Mouse (Mus musculus) ovary, postnatal 14 days (tissue): ENCODE data around the gene Map3k20.

Experiments used
- DNase-seq: peaks from one replicate; pipeline ENCODE4 v3.0.0; 2022; ENCODE audit warnings: low spot score

Map3k20 gene

DNA sequence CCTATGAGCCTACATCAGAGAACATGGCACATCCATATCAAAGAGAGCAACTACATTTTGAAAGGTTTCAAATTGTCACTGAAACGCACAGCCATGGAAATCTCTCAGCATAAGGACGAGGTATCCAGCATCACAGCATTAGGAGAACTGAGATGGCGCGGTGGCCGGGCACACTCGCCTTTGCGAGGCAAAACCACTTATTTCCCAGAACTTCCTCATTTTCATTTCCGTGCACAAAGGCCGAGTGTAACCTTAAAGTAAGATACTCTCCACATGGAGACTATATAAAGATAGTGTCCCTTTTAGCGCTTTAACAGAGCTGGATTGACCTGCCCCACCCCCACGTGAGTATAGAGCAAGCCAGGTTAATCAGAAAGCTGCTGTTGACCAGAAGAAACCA is 94.0 kb downstream of the Map3k20 start:
- DNase-seq: no peak

GRCm38 (mm10) chr2:72382662-72383061 is 97.2 kb downstream of the Map3k20 start:
- DNase-seq: no peak

GRCm38 (mm10) chr2:72383321-72383720 is 97.9 kb downstream of the Map3k20 start:
- no peak for DNase-seq

GRCm38 (mm10) chr2:72389411-72389810 is 104.0 kb downstream of the Map3k20 start:
- no peak for DNase-seq

- DNase-seq: peak; percentile 81
These were observed 104.5 kb downstream of the Map3k20 start for GRCm38 (mm10) chr2:72389942-72390341.

DNA sequence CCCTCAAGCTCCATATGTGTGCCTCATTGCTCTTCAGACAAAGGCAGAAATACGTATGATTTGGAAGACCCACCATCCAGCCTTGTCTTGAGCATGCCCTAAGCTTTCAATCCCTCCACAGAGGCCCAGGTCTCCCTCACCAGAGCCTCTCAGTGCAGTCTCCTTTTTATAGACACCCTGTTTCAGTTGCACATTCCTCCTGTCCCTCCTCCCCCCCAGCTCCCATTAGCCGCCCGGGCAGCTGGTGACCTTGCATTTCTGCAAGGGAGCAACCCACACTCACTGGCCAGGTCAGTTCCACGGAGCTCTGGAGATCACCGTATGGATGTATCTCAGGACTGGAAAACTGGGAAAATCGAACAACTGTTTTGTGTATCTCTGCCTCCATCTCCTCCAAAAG is 105.0 kb downstream of the Map3k20 start:
- no peak for DNase-seq

DNA sequence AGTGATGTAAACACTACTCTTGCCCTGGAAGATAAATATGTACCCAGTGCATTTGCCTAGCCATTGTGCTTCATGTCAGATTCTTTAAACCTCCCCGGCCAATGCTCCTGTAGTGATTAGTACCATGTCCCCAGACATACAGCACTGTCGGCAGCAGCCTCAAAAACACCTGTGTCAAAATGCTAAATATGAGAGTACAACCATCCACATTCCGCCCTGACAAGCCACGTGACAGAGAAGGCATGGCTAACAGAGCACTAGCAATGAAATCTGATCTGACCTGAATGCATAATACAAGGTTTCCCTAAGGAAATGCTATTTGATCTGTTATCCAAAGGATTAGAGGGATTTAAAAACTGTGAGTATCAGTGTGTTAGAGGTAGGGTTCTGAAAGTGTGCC is 105.6 kb downstream of the Map3k20 start:
- no peak for DNase-seq

DNA sequence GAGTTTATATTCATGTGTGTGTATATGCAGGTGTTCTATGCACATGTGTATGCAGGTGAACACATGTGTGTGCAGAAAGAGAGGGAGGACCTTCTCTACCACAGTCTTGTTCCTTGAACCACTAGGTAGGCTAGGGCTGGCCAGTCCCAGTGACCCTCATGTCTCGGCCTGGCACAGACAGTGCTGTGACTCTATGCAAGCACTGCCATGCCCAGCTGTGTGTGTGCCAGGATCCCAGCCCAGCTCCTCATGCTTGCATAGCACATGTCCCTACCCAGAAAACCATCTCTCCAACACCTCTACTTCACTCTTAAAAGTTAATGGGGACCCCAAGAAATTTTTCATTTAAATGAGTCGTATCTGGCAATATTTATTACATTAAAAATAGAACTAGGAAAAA is 106.3 kb downstream of the Map3k20 start:
- no peak for DNase-seq

GRCm38 (mm10) chr2:72392316-72392715 is 106.9 kb downstream of the Map3k20 start:
- DNase-seq: no peak

DNA sequence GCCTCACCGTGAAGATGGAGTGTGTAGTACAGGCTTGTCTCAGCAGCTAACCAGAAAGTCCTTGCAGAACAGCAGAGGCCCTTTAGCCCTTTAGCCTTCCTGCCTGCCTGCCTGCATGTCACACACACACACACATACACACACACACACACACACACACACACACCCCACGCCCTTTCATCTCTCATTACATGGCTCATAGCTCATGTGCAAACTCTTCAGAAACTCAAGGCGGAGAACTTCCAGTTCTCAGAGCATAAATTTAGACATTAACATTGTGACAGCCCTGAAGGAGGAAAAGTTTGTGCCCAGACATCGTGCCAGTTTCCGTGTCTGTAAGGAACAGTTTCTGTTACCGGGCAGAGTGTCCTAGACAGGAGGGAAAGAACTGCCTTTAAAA is 111.5 kb downstream of the Map3k20 start:
- no peak for DNase-seq

DNA sequence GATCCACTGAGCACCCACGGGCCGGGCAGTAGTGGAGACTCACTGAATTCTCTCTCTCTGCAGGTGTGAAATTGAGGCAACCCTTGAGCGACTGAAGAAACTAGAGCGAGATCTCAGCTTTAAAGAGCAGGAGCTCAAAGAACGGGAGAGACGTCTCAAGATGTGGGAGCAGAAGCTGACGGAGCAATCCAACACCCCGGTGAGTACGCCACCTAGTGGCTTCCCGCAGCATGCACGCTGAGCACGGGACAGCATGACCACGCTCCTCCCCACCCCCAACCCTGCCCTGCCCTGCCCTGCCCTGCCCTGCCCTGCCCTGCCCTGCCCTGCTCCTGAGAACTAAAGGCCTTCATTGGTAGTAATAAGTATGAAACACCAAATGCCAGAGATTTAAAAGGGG is 112.8 kb downstream of the Map3k20 start:
- peak; percentile 60 for DNase-seq

DNA sequence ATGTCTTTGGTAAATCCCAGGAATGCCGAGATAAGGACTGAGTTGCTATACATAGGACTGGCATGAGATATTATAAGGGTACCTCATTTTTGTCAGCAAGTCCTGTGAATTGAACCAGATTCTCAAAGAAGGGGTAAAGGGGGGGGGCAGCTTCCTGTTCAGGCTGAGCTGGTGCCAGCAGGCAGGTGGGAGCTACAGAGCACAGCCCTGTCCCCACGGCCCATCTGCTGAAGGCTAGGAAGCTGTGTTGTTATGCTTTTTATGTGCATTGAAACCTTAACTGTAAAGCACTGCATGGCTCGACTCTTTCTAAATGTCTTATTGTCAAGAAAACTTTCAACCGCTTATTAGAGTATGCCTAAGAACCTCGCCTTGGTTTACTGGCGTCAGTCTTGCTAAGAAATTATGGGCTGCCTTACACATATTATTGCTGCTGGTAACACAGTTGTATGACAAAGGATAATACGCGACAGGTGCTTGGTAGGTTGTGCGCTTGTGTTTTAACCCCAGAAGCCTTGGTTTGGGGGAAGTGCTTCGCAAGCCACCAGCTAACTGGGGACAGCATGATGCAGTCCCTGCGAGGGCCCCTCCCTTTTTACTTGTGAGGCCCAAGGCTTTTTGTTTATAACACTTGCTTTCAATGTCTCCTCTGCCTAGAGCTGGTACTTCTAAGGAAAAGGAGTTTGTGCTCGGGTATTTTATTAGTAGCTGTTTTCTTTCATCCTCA is 114.2 kb downstream of the Map3k20 start:
- DNase-seq: no peak

GRCm38 (mm10) chr2:72401290-72401689 is 115.9 kb downstream of the Map3k20 start:
- no peak for DNase-seq

DNA sequence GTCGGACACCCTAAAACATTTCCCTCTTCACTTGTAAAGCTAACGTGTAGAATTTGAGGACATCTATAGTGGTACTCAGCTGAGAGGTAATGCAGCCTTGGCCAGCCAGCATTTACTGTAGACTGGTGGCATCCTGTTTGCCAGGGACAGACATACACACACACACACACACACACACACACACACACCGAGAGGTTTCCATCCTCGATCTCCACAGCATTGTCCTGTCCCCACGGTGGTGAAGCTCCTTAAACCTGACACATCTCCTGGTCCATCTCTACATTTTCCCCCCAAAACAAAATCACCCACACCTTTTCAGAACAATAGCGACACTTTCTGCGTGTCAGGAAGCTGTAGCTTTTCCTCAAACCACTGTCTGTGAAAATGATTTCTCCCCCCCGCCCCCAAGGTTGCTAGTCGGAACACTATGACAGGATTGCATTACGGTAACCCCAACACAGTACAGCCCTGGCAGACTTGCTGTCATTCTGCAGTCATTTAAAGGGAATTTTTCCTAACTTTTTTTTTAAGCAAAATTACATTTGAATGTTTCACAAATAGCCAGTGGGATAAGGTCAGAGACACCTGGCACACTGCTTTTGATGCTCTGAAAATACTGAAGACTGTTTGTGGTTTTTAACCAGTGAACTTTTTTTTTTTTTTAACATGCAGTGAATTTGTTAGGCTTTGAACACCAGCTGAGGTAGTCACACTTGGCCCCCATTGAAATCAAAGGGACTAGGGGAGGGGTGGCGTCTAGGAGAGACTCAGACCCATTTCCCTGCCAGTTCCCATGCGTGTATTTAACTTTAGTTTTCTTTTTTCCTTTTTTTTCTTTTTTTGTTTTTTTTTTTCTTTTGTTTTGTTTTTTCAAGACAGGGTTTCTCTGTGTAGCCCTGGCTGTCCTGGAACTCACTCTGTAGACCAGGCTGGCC is 120.5 kb downstream of the Map3k20 start:
- no peak for DNase-seq

GRCm38 (mm10) chr2:72406701-72407100 is 121.3 kb downstream of the Map3k20 start:
- DNase-seq: no peak

GRCm38 (mm10) chr2:72407341-72408092 is 122.1 kb downstream of the Map3k20 start:
- no peak for DNase-seq

DNA sequence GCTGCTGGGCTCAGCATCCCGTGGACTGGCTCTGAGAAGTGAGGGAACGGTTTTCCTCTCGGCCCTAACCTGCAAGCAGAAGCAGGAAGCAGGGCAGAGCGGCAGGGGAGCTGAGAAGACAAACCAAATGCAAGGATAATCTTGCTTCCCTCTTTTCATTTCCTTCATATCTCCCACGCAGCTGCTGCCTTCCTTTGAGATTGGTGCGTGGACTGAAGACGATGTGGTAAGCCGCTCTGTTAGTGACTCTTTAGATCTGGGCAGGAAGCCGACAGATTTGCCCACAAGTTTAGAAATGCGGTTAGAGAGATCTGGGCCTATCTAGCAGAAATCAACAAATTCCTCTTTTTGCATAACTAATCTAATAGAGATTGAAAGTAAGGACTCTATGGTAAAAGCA is 124.5 kb downstream of the Map3k20 start:
- no peak for DNase-seq

DNA sequence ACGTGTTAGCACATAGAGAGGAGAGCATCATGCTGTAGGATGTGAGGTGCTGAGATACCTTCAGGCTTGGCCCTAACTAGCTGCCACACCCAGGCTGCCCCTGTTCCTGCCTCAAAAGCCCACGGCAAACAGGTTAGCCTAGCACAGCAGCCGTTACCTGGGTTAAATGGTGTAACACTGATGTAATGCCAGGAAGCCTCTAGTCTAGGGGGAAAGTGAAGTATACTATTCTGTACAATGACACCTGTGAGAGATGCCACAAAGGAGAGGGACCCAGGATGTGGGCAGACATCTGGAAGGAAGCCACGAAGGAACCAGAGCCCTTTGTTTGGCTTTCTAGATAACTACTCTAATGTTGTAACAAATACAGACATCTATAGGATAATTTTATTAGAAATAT is 126.8 kb downstream of the Map3k20 start:
- no peak for DNase-seq

DNA sequence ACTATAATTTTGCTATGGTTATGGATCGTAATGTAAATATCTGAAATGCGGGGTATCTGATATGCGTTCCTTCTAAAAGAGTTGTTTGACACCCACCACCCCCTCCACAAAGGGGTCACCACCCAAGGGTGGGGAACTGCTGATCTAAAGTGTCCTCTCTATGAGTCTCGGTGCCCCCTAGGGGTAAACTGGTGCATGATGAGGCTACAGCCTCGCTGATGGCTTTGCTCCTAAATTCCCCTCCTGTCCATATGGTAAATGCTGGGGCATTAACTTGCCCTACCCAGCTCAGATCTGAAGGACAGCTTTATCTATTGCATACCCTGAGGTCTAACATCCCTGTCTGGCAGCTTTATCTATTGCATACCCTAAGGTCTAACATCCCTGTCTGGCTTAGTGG is 130.0 kb downstream of the Map3k20 start:
- DNase-seq: no peak

- no peak for DNase-seq
These were observed 131.0 kb downstream of the Map3k20 start for GRCm38 (mm10) chr2:72416095-72417080.

GRCm38 (mm10) chr2:72420561-72420960 is 135.1 kb downstream of the Map3k20 start:
- no peak for DNase-seq
